Mouse (Mus musculus): ENCODE results near the gene Fam173a. TPM values are rescaled to one million over a fixed set of nuclear protein-coding genes. Genes with fewer than 3 reads are reported as not detected.

Fam173a gene
- 223 TPM for polyA plus RNA-seq (2017; shearing (Covaris generic))

DNA sequence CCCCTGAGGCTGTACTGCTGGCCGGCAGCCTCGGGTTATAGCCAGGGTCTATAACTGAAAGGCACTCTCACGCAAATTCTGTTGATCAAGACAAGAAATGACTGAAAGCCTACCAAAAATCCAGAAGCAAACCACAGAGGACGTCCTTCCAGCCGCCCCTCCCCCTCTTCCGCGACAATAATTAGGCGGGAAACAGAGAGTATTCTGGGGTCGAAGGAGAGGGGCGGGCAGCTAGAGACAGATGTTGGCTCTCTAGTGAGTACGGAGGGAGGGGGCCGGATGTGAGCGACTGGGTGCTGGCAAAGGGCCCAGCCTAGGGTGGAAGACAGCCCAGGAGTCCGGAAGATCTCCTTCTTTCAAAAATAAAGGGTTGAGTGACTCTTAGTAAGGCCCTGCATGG lies at the start of gene Fam173a:
Gene Fam173a (minus strand): TSS at position 287 of the 400 bp plus-strand sequence.

DNA sequence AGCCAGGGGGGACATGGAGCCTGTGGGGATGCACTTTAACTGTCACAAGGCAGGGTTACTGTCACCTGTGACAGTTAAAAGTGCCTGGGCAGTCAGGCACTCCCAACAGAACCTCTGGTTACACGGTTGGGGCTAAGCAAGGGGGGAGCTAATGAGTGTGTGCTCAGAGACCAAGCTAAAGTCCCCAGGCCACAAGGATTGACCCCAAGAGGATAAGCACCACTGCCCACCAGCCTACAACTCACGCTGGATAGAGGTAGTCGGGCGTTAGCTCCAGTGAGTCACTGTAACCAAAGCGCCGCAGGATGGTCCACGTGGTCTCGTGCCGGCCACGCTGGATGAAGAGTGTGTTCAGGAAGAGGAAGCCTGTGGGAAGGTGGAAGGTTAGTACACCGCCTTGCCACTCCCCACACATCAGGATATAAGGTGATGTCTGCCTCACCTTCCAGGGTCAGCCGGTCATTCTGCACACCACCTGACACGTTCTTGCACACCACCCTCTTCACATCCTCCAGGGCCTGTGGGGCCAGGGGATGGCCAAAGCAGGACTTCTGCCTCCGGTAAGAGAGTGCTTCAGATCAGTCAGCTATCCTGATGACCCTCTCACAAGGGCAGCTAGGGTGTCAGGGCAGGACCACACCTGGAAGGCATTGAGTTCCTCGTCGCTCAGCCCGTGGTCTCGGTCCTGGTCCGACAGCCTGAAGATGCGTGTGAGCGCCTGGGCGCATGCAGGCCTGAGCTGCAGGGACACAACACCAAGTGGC lies 48.6 kb upstream of the Fam173a start, which contains the start of gene Gm20683:
Gene Gm20683 (minus strand): TSS at position 647 of the 764 bp plus-strand sequence.

DNA sequence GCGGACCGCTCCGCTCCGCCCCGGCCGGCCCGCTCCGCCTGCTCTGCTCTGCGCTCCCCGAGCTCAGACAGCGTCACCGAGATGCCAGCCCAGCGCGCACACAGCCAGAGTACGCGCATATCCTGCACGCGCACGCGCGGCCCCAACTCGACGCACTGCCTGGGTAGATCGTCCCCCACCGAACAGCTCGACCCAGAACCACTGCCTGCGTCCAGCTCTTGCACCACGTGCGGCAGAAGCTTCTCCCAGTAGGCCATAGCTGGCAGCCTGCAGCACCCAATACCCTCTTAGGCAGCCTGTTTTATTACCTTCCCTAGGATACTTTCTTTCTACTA lies 44.3 kb upstream of the Fam173a start, which contains the start of gene Rhbdl1:
Gene Rhbdl1 (minus strand): TSS at position 220 of the 335 bp plus-strand sequence.

DNA sequence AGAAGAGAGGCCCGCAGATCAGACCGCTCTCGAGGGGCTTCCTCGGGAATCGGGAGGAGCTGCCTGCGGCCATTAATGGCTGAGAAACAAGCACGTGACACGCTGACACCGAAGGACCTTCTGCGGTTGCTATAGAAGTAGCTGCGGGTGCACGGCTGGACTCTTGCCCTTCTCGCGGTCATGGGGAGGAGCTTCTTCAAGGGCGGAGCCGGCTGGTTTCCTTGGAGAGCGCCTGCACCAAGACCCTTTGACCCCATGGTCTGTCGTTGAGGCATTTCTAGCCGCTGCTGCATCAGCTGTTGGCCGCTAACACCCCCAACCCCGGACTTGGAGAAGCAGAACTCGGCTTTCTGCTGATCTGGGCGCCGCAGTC lies 40.6 kb upstream of the Fam173a start, which contains the start of gene Stub1:
Gene Stub1 (minus strand): TSS at position 114 of the 373 bp plus-strand sequence.

DNA sequence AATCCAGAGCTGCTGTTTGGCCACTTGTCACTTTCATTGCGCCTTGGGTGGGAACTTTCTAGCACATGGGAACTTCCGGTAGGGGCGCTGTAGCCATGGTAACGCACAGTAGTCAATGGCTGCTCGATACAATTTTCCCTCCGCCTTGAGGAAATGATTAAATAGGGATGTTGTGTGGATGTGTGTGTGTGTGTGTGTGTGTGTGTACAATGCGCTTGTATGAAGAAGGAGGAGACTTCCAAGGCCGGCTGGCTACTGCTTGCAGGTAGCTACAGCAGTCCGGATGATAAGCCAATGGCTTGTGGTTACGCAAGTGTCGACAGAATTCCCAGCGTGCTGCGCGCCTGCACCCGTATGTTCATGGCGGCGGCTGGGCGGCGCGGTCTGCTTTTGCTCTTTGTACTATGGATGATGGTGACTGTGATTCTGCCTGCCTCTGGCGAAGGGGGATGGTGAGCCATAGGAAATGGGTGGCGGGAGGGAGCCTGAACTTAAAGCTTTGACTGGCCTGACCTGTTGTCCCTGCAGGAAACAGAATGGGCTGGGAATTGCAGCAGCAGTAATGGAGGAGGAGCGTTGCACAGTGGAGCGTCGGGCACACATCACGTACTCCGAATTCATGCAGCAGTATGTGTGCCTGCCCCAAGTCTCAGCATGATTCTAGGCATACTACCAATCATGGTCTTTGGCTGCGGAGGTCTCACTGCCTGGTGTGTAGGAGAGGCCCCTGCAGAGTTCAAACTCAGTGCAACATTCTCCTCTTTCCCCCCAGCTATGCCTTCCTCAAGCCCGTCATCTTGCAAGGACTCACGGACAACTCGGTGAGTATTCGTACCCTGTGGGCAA lies 36.2 kb upstream of the Fam173a start, which contains the start of gene Jmjd8:
Gene Jmjd8 (plus strand): TSS at position 156 of the 846 bp plus-strand sequence.

DNA sequence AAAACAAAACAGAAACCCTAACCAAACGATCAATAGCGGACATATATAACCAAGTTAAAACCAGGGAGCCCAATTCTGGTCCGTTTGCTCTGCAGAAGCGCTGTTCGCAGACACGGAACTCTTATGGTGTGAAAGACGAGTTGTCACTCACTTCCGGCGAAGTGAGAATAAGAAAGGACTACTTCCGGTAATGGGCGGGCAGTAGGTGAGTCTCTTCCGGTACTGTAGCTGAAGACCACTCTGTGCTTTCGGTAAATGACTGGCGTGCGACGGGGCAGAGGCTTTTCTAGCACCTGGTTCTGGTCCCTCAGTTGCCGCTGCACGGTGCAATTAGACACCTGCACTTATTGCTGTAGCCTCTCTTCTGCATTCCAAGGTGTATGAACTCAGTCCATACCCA lies 30.8 kb upstream of the Fam173a start, which contains the start of gene Wdr24:
Gene Wdr24 (plus strand): TSS at position 176 of the 400 bp plus-strand sequence.

DNA sequence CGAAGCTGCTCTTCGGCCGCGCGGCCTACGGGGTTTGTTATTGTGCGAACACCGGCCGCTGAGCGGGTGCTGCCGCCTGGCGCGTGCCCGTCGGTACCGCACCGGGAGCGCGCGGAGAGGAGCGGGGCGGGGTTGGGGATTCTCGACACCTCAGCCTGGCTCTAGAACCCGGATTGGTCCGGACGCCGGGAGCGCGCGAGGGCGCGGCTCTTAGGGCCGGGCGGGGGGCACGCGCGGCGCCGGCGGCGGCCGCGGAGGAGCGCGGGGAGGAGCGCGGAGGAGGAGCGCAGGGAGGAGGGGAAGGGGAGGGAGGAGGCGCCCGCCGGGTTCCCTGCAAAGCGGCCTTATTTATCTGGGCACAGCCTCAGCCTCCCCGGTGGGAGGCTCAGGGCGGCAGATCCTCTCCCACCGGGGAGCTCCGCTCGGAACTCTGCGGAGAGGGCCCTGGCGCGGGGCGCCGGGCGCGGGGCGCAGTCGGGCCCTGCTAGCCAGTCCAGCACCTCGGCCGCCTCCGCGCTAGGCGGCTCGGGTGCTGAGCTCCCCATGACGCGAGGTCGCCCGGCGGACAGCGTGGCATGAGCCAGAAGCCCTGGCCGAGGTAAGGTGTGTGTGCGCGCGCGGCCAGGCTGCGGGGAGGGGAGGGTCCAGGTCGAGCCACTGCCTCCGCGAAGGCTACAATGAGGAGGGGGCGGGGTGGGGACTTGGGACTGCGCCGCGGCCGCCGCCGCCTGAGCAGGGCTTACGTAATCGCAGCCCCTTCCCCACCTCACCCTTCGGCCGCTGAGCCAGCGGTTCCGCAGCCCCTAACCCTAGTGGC lies 16.3 kb upstream of the Fam173a start, which contains the start of gene Fbxl16:
Gene Fbxl16 (plus strand): TSS at position 297 of the 817 bp plus-strand sequence.

DNA sequence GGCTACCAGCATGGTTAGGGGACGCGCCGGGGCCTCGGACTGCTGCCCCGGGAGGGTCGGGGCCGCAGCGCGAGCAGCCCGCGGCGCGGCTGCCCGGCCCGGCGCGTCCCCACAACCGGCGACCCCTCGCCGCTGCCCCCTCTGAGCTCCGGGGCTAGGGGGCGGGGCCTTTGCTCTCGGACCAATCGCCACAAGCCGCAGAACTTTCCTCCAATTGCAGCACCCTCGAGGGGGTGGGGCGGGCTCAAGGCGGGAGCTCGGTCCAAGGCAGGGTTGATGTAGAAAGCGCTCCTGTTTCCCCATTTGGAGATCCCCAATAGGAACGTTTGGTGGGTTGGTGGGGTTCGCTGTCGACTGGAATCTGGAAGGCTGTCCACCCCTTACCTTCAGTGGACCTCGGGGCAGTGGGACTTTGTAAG lies 4.3 kb upstream of the Fam173a start, which contains the start of gene Metrn:
Gene Metrn (minus strand): TSS at position 186 of the 419 bp plus-strand sequence.

DNA sequence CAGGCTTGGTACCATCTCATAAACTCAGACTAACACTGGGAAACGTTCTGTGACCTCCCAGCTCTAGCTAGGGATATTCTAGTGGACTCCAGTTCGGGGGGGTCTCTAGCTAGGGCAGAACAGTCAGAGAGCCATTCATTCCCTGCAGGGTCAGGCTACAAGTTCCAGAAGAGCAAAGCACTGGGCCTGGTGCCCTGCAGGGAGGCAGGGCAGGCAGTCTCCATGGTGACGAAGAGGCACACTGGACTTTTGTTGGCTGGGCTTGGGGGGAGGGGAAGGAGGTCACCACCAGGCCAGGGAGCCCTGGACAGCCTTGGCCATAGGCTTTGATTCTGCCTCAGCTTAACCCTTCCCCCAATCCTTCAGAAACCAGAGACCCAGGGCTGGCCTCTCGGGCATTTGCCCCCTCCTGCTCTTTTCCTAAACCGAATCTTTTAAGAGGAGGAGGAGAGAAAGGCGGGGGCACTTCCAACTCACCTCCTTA lies 3.0 kb upstream of the Fam173a start, which contains the start of gene AC134908.4:
Gene AC134908.4 (minus strand): TSS at position 51 of the 484 bp plus-strand sequence.

DNA sequence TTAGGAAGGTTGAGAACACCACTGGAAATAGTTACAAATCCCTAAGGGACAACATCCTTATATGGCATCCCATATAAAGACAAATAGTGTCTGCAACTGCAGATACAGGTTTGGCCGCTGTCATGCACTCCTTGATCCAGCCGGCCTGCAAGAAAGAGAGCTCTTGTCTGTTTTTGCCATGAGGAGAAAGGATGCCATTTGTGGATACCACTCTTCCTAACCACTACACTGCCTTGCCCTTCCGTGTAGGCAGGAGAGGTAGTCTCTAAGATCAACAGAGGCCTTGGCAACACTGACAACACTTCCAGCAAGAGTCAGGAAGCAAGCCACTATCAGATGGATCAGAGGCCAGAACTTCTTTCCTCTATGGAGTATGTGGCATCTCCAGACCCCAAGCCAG lies 6.4 kb downstream of the Fam173a start, which contains the start of gene Ccdc78:
Gene Ccdc78 (plus strand): TSS at position 301 of the 400 bp plus-strand sequence.

DNA sequence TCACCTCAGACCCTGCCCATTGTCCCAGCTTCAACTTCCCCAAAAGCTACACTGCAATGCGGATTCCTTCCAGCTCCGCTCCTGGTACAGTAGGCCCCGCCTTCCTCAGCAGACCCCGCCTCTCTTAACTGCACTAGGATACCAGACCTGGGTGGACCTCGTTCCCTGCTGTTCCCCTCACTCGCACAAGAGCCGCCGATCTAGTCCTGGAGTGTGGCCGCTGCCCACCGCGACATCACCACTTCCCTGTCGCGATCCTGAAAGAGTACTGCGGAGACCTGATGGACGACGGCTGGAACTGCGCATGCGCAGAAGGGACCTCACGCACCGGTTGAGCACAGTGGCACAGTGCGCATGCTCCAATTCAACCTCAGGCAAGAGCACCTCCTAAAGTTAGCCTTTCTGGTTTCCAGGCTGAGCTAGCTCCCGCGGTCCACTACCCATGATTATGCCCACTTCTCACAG lies 7.4 kb downstream of the Fam173a start, which contains the start of gene Haghl:
Gene Haghl (minus strand): TSS at position 393 of the 465 bp plus-strand sequence.

DNA sequence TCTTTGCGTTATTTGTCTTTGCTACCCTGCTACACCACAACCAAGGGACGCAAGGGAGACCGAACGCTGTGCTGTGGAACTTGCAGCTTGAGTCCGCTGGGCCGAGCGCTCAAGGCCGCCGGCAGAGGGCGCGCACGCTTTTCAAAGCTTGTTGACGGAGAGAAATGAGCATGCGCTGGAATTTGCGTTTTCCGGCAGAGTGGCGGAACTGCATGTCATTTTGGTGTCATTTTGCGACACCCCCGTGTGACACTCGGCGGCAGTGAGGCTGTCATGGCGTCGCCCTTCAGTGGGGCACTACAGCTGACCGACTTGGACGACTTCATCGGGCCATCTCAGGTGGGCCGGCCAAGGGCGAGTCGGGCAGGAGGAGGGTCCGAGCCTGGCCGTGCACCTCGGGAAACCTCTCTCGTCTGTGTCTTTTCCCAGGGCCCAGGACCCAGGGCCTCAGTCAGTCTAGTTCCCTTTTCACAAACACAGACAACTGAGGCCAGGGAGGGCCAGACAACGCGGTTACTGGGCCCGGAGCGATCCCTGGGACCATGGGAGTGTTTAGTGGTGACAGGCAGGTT lies 19.1 kb downstream of the Fam173a start, which contains the start of gene Narfl:
Gene Narfl (plus strand): TSS at position 228 of the 572 bp plus-strand sequence.

DNA sequence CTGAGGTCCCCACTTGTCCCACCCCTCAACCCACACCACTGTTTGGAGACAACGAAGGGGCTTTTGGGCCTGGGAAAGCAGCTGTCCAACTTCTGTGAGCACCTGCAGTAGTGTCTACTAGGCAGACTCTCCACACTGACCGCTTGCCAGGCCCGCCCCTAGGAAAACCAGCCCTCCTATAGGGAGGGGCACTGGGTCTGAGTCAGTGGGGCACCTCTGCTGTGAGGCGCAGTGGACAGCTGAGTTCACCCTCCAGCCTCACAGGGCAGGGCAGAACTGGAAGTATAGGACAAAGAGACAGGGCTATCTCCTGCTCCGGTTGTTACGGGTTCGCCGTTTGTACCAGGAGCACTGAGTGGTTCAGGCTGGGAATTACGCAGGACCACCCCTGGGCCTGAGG lies 38.5 kb downstream of the Fam173a start, which contains the start of gene Msln:
Gene Msln (minus strand): TSS at position 138 of the 400 bp plus-strand sequence.

Other genes with a start within 250 kb of the Fam173a start
- gene Sox8, start 222.2 kb downstream of the Fam173a start, polyA plus RNA-seq (2017; shearing (Covaris generic)) = not detected
- 22.4 TPM for gene Lmf1, start 213.8 kb downstream of the Fam173a start, polyA plus RNA-seq (2017; shearing (Covaris generic))
- not detected for gene Gng13, start 75.7 kb downstream of the Fam173a start, polyA plus RNA-seq (2017; shearing (Covaris generic))
- gene Chtf18, start 65.5 kb downstream of the Fam173a start, polyA plus RNA-seq (2017; shearing (Covaris generic)) = 6.4 TPM
- 14.6 TPM for gene Rpusd1, start 65.2 kb downstream of the Fam173a start, polyA plus RNA-seq (2017; shearing (Covaris generic))
- 0.07 TPM for gene Mslnl, start 56.9 kb downstream of the Fam173a start, polyA plus RNA-seq (2017; shearing (Covaris generic))
- gene Msln, start 38.5 kb downstream of the Fam173a start, polyA plus RNA-seq (2017; shearing (Covaris generic)) = not detected
- gene Narfl, start 19.1 kb downstream of the Fam173a start, polyA plus RNA-seq (2017; shearing (Covaris generic)) = 28.1 TPM
- gene Haghl, start 7.2 kb downstream of the Fam173a start, polyA plus RNA-seq (2017; shearing (Covaris generic)) = 51.4 TPM
- 0.49 TPM for gene Ccdc78, start 6.3 kb downstream of the Fam173a start, polyA plus RNA-seq (2017; shearing (Covaris generic))
- gene AC134908.4, start 2.8 kb upstream of the Fam173a start, polyA plus RNA-seq (2017; shearing (Covaris generic)) = 1.6 TPM
- 45.7 TPM for gene Metrn, start 4.2 kb upstream of the Fam173a start, polyA plus RNA-seq (2017; shearing (Covaris generic))
- gene Fbxl16, start 16.2 kb upstream of the Fam173a start, polyA plus RNA-seq (2017; shearing (Covaris generic)) = 0.13 TPM
- gene Wdr24, start 30.7 kb upstream of the Fam173a start, polyA plus RNA-seq (2017; shearing (Covaris generic)) = 44.1 TPM
- gene Jmjd8, start 36.0 kb upstream of the Fam173a start, polyA plus RNA-seq (2017; shearing (Covaris generic)) = 36.7 TPM
- gene Stub1, start 40.5 kb upstream of the Fam173a start, polyA plus RNA-seq (2017; shearing (Covaris generic)) = 169 TPM
- 2.1 TPM for gene Rhbdl1, start 44.4 kb upstream of the Fam173a start, polyA plus RNA-seq (2017; shearing (Covaris generic))
- gene Gm20683, start 48.9 kb upstream of the Fam173a start, polyA plus RNA-seq (2017; shearing (Covaris generic)) = 2.6 TPM
- gene Rhot2, start 52.0 kb upstream of the Fam173a start, polyA plus RNA-seq (2017; shearing (Covaris generic)) = 41.0 TPM
- 8.8 TPM for gene Wdr90, start 68.6 kb upstream of the Fam173a start, polyA plus RNA-seq (2017; shearing (Covaris generic))
- gene Mcrip2, start 75.9 kb upstream of the Fam173a start, polyA plus RNA-seq (2017; shearing (Covaris generic)) = 5.2 TPM
- gene Mettl26, start 82.2 kb upstream of the Fam173a start, polyA plus RNA-seq (2017; shearing (Covaris generic)) = 82.8 TPM
- 1.3 TPM for gene Wfikkn1, start 88.0 kb upstream of the Fam173a start, polyA plus RNA-seq (2017; shearing (Covaris generic))
- gene Rab40c, start 126.8 kb upstream of the Fam173a start, polyA plus RNA-seq (2017; shearing (Covaris generic)) = 31.6 TPM
- 55.2 TPM for gene Pigq, start 152.0 kb upstream of the Fam173a start, polyA plus RNA-seq (2017; shearing (Covaris generic))
- gene Nhlrc4, start 152.1 kb upstream of the Fam173a start, polyA plus RNA-seq (2017; shearing (Covaris generic)) = not detected
- not detected for gene A930017K11Rik, start 159.7 kb upstream of the Fam173a start, polyA plus RNA-seq (2017; shearing (Covaris generic))
- 30.1 TPM for gene Capn15, start 192.9 kb upstream of the Fam173a start, polyA plus RNA-seq (2017; shearing (Covaris generic))

All from CD4-positive, CD25-positive, alpha-beta regulatory T cell (primary cell).